Mouse (Mus musculus): ENCODE measurements around the gene Tbc1d1. TPM values are rescaled to one million over a fixed set of nuclear protein-coding genes. Genes with fewer than 3 reads are reported as not detected.

Tbc1d1 gene
- polyA plus RNA-seq, 2 experiments = 4.8 to 5.6 TPM

DNA sequence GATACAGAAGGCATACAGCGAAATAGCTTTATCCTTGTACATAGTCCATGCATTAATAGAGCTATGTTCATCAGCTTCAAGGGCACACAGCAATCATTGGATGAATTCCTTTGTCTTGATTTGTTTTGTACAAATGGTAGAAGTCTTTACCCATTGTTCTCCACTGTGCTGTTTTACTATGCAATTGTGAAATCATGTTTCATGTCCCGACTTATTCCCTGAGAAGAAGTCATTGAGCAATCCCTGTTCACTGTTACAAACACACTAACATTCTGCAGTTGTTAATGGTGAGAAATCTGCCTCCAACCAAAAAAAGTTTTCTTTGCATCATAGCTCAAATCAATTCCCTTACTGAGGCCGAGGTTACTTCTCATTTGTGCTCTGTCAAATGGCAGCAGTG lies 15.9 kb upstream of the Tbc1d1 start:
- 51% methylated on average over 3 of the region's 3 CpGs for WGBS (ENCODE audit: insufficient replicate concordance)
- ATAC-seq (ENCODE audit: insufficient read depth) (no peak), DNase-seq (ENCODE audit: low read depth in 3 of 3, low spot score in 3 of 3) (no peak)
- H3K36me3 ChIP-seq (replicated peaks; ENCODE audit: control insufficient read depth, insufficient read depth, low read depth) = no peaks in the 10 kb centered on the region
- H3K4me3 ChIP-seq (ENCODE audit: insufficient read depth in 1 of 2, low read depth in 2 of 2, low read length in 2 of 2) = no peak overlapping the region
- TF ChIP-seq EP300 (IDR thresholded peaks at IDR 0.05; ENCODE audit: low read depth) (no peak), CTCF (IDR thresholded peaks at IDR 0.05; ENCODE audit: low read depth) (no peak)
- H3K9me3 ChIP-seq (ENCODE audit: control insufficient read depth, low read length) = no peaks in the 10 kb centered on the region
- no peak overlapping the region for H3K27ac ChIP-seq
- H3K27me3 ChIP-seq (ENCODE audit: control insufficient read depth, insufficient read depth, low read length) = no peaks in the 10 kb centered on the region
- no peaks in the 10 kb centered on the region for H3K4me1 ChIP-seq (replicated peaks; ENCODE audit: control insufficient read depth in 2 of 2, insufficient read depth in 2 of 2, low read length in 1 of 2)
- H3K9ac ChIP-seq (replicated peaks) = no peak overlapping the region
- H3K4me2 ChIP-seq (ENCODE audit: low read depth) = no peak overlapping the region

- 66% methylated on average over 5 of the region's 5 CpGs for WGBS (ENCODE audit: insufficient replicate concordance)
- H3K27ac ChIP-seq = no peak overlapping the region
- no peaks in the 10 kb centered on the region for H3K27me3 ChIP-seq (ENCODE audit: control insufficient read depth, insufficient read depth, low read length)
- H3K4me1 ChIP-seq (replicated peaks; ENCODE audit: control insufficient read depth in 2 of 2, insufficient read depth in 2 of 2, low read length in 1 of 2) = peaks cover 4 to 5% of the 10 kb centered on the region in 2 experiments; a peak in 3 of 4 replicates
- no peaks in the 10 kb centered on the region for H3K9me3 ChIP-seq (ENCODE audit: control insufficient read depth, low read length)
- H3K4me2 ChIP-seq (ENCODE audit: low read depth) = no peak overlapping the region
- H3K36me3 ChIP-seq (replicated peaks; ENCODE audit: control insufficient read depth, insufficient read depth, low read depth) = no peaks in the 10 kb centered on the region
- no peak for DNase-seq (ENCODE audit: low read depth in 3 of 3, low spot score in 3 of 3)
- no peak for ATAC-seq (ENCODE audit: insufficient read depth)
- TF ChIP-seq CTCF (IDR thresholded peaks at IDR 0.05; ENCODE audit: low read depth) (no peak), EP300 (IDR thresholded peaks at IDR 0.05; ENCODE audit: low read depth) (no peak)
- H3K9ac ChIP-seq (replicated peaks) = no peak overlapping the region
- H3K4me3 ChIP-seq (ENCODE audit: insufficient read depth in 1 of 2, low read depth in 2 of 2, low read length in 2 of 2) = no peak overlapping the region
Observed at GRCm38 (mm10) chr5:64144315-64144714, 11.8 kb upstream of the Tbc1d1 start.

GRCm38 (mm10) chr5:64146384-64147005 lies 9.6 kb upstream of the Tbc1d1 start:
- H3K4me1 ChIP-seq (replicated peaks; ENCODE audit: control insufficient read depth in 2 of 2, insufficient read depth in 2 of 2, low read length in 1 of 2) = peaks cover 8 to 16% of the 10 kb centered on the region in 2 experiments
- ATAC-seq (ENCODE audit: insufficient read depth) = no peak
- no peak overlapping the region for H3K9ac ChIP-seq (replicated peaks)
- TF ChIP-seq EP300 (IDR thresholded peaks at IDR 0.05; ENCODE audit: low read depth) (no peak), CTCF (IDR thresholded peaks at IDR 0.05; ENCODE audit: low read depth) (no peak)
- no peaks in the 10 kb centered on the region for H3K27me3 ChIP-seq (ENCODE audit: control insufficient read depth, insufficient read depth, low read length)
- H3K36me3 ChIP-seq (replicated peaks; ENCODE audit: control insufficient read depth, insufficient read depth, low read depth) = no peaks in the 10 kb centered on the region
- WGBS (ENCODE audit: insufficient replicate concordance) = 59% methylated on average over 10 of the region's 10 CpGs
- H3K4me2 ChIP-seq (ENCODE audit: low read depth) = no peak overlapping the region
- DNase-seq (ENCODE audit: low read depth in 3 of 3, low spot score in 3 of 3) = no peak
- H3K9me3 ChIP-seq (ENCODE audit: control insufficient read depth, low read length) = no peaks in the 10 kb centered on the region
- no peak overlapping the region for H3K4me3 ChIP-seq (ENCODE audit: insufficient read depth in 1 of 2, low read depth in 2 of 2, low read length in 2 of 2)
- no peak overlapping the region for H3K27ac ChIP-seq

DNA sequence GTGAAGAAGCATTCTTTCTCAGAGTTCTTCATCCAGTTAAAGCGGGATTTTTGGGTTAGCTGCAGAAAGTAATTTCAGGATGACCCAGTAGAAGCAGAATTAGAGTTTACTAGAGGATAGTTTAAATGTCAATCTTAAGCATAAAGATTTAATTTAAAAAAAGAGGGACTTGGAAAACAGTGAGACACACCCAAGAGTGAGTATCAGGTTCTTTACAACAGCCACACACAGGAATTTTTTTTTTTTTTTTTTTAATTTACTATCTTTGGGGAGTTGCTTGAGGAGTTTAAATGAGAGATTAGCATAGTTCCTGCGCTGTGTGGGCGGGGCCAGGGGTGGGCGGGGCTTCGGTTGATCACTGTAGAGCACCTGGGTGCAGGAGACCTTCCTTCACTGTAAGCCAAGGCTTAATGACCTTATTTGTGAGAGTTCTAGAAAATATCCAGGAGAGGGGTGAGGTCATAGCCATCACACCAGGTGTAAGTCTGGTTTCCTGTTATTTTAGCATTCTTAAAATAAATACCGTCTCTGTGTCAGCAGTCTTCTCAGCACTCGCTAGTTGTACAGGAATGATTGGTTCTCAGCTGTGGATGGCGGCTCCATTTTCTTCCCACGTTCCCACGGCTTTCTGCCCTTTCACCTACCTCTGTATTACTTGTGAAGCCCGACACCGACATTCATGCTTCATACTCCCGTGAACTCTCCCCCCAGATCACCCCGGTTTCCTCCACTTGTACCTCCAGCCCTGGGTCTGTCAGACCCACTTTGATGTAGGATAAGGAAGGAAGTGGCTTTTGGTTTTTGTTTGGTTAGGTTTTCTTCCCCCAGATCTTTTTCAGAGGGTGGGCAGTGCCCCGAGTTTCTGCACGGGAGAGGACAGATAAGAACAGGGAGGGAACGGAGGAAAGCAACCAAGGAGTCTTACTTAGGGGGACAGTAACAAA lies 6.6 kb upstream of the Tbc1d1 start:
- Histone ChIP-seq H3K36me3 (replicated peaks; ENCODE audit: control insufficient read depth, insufficient read depth, low read depth) (no peaks in the 10 kb centered on the region), H3K27me3 (ENCODE audit: control insufficient read depth, insufficient read depth, low read length) (no peaks in the 10 kb centered on the region), H3K27ac (peak overlapping the region; percentile 5), H3K4me1 (replicated peaks; ENCODE audit: control insufficient read depth in 2 of 2, insufficient read depth in 2 of 2, low read length in 1 of 2) (peaks cover 8 to 16% of the 10 kb centered on the region in 2 experiments), H3K9ac (replicated peaks) (peak overlapping the region; percentile 57), H3K4me3 (ENCODE audit: insufficient read depth in 1 of 2, low read depth in 2 of 2, low read length in 2 of 2) (peak overlapping the region; percentile 43 to 62), H3K9me3 (ENCODE audit: control insufficient read depth, low read length) (no peaks in the 10 kb centered on the region), H3K4me2 (ENCODE audit: low read depth) (peak overlapping the region; percentile 69)
- peak; percentile 93 for ATAC-seq (ENCODE audit: insufficient read depth)
- 5% methylated on average over 17 of the region's 17 CpGs for WGBS (ENCODE audit: insufficient replicate concordance)
- no peak for TF ChIP-seq CTCF (IDR thresholded peaks at IDR 0.05; ENCODE audit: low read depth)
- TF ChIP-seq EP300 (IDR thresholded peaks at IDR 0.05; ENCODE audit: low read depth) = no peak
- DNase-seq (ENCODE audit: low read depth in 3 of 3, low spot score in 3 of 3) = peak; percentile 51 to 72 (median 55)

GRCm38 (mm10) chr5:64153319-64153718 lies 2.8 kb upstream of the Tbc1d1 start:
- no peaks in the 10 kb centered on the region for H3K36me3 ChIP-seq (replicated peaks; ENCODE audit: control insufficient read depth, insufficient read depth, low read depth)
- H3K27me3 ChIP-seq (ENCODE audit: control insufficient read depth, insufficient read depth, low read length) = no peaks in the 10 kb centered on the region; the same call in 1 of the 2 replicates
- no peak overlapping the region for H3K9ac ChIP-seq (replicated peaks)
- H3K4me3 ChIP-seq (ENCODE audit: insufficient read depth in 1 of 2, low read depth in 2 of 2, low read length in 2 of 2) = no peak overlapping the region
- 60% methylated on average over 1 of the region's 1 CpGs for WGBS (ENCODE audit: insufficient replicate concordance)
- DNase-seq (ENCODE audit: low read depth in 3 of 3, low spot score in 3 of 3) (no peak), ATAC-seq (ENCODE audit: insufficient read depth) (no peak)
- TF ChIP-seq EP300 (IDR thresholded peaks at IDR 0.05; ENCODE audit: low read depth) (no peak), CTCF (IDR thresholded peaks at IDR 0.05; ENCODE audit: low read depth) (no peak)
- peaks cover 13 to 29% of the 10 kb centered on the region in 2 experiments for H3K4me1 ChIP-seq (replicated peaks; ENCODE audit: control insufficient read depth in 2 of 2, insufficient read depth in 2 of 2, low read length in 1 of 2)
- H3K9me3 ChIP-seq (ENCODE audit: control insufficient read depth, low read length) = no peaks in the 10 kb centered on the region
- H3K4me2 ChIP-seq (ENCODE audit: low read depth) = no peak overlapping the region
- H3K27ac ChIP-seq = no peak overlapping the region
